Mouse (Mus musculus): ENCODE data around the gene 1700024B05Rik.
"Not testable (repeated sequence)": the region's sequence is repeated elsewhere in the genome, so short reads cannot be mapped to it uniquely, and the experiment has no call there.

1700024B05Rik gene

GRCm38 (mm10) chr14:41943695-41944094 is at the start of gene 1700024B05Rik:
1700024B05Rik (plus strand) TSS chr14:41943995.
- not testable (repeated sequence) for DNase-seq

DNA sequence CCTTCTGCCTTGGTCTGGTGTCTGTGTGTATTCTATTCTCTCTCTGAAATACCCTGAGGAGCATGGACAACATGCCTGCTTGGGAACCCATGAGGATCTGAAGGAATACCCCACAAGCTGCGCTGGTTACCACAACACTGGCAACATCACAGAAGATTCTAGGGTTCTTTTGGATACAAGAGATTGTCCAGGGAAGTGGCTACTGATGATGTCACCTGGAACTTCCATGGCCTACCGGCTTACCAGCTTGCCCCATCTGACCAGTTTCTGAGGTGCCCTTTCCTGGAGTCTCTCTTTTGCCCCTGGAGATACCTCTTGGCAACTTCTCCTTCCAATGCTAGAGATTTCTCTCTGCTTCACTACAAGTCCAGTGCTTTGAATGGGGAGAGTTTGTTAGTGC is 36.6 kb upstream of the 1700024B05Rik start, which contains the start of gene Gm7980:
TSS of gene Gm7980 (minus strand) at position 101 of the 400 bp plus-strand sequence.
- not testable (repeated sequence) for DNase-seq

GRCm38 (mm10) chr14:41924649-41925048 is 19.1 kb upstream of the 1700024B05Rik start, which contains the start of gene 1700049E17Rik1:
1700049E17Rik1 (plus strand) TSS chr14:41924949.
- not testable (repeated sequence) for DNase-seq

- DNase-seq = not testable (repeated sequence)
Measured at GRCm38 (mm10) chr14:41964095-41964494, 20.3 kb downstream of the 1700024B05Rik start.

- DNase-seq = not testable (repeated sequence)
Measured at GRCm38 (mm10) chr14:41967827-41968226, 24.0 kb downstream of the 1700024B05Rik start, which contains the start of gene Gm6401. Gm6401 (minus strand) TSS chr14:41967927.

GRCm38 (mm10) chr14:41968596-41968995 is 24.8 kb downstream of the 1700024B05Rik start:
- not testable (repeated sequence) for DNase-seq

- DNase-seq = not testable (repeated sequence)
Measured at GRCm38 (mm10) chr14:41983225-41983624, 39.4 kb downstream of the 1700024B05Rik start, which contains the start of gene Gm3543. Gm3543 (minus strand) TSS chr14:41983325.

Measured in right cerebral cortex, adult 18-20 months (tissue).